In the genomic region with DNA sequence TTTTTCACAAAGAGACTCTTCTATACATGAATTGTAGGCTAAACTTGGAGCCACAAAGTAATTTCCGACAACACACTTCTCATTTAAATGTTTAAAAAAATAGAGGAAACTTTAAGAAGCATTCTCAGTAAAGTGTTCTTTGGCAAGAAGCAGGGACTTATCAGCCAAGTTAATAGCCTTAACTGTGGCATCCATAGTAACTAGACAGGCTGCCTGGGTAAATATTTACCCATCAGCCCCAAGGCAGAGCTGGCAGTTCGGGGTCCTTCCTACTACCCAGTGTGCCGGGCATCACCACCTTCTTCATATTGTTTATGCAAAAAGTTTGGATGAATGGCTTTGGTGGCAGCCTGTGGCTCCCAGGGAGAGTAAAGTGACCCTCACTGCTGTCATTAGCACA, we compare ENCODE assay signal across 14 mouse cellular contexts. TPM values are rescaled to one million over a fixed set of nuclear protein-coding genes. Genes with fewer than 3 reads are reported as not detected.
DNase-seq lines count a peak whose midpoint lies in the region; ATAC-seq and TF ChIP-seq lines count a peak whose summit lies in the region.
"Had no signal": no experiment of that assay in that cellular context is flagged by ENCODE, and none has a peak within 500 bp of the region (broad histone marks: within the 10 kb centered on the region; RNA-seq: fewer than 3 reads in every experiment).

No protein-coding gene starts in this region.

- peaks cover 5% of the 10 kb centered on the region for H3K36me3 ChIP-seq in heart, embryonic 10.5 days
- peaks cover 3 to 36% of the 10 kb centered on the region in 2 experiments; a peak in 2 of 4 replicates for H3K36me3 ChIP-seq in MEL (ENCODE audit: control insufficient read depth in 1 of 2, insufficient read depth in 2 of 2, low read length in 2 of 2)
- H3K36me3 ChIP-seq in hindbrain, embryonic 12.5 days, result 0 out of 2 replicates have a peak, but pooled peaks cover 4% of the 10 kb centered on the region
- H3K36me3 ChIP-seq: embryonic facial prominence, embryonic 12.5 days; midbrain, embryonic 12.5 days; neural tube, embryonic 15.5 days had no signal

- H3K27me3 ChIP-seq in heart, embryonic 10.5 days (ENCODE audit: insufficient read depth, poor library complexity, severe bottlenecking), result no peaks in the 10 kb centered on the region
- H3K27me3 ChIP-seq in MEL (ENCODE audit: control insufficient read depth in 1 of 2, insufficient read depth in 2 of 2, low read length in 2 of 2), result no peaks in the 10 kb centered on the region
- no peaks in the 10 kb centered on the region for H3K27me3 ChIP-seq in hindbrain, embryonic 12.5 days
- H3K27me3 ChIP-seq: embryonic facial prominence, embryonic 12.5 days; midbrain, embryonic 12.5 days; neural tube, embryonic 15.5 days had no signal

- H3K4me1 ChIP-seq in heart, embryonic 10.5 days, result peaks cover 67% of the 10 kb centered on the region
- H3K4me1 ChIP-seq in MEL (ENCODE audit: control insufficient read depth in 1 of 2, insufficient read depth in 2 of 2, low read length in 2 of 2), result peaks cover 24 to 39% of the 10 kb centered on the region in 2 experiments
- peaks cover 17% of the 10 kb centered on the region for H3K4me1 ChIP-seq in hindbrain, embryonic 12.5 days

- TF ChIP-seq CTCF in MEL (IDR thresholded peaks at IDR 0.05 in 2 of 3, conservative IDR thresholded peaks at IDR 0.05 in 1 of 3; ENCODE audit: control insufficient read depth in 1 of 3, insufficient read depth in 1 of 3, low read depth in 2 of 3, low read length in 3 of 3, poor library complexity in 1 of 3, severe bottlenecking in 1 of 3), result no peak

- H3K4me3 ChIP-seq in heart, embryonic 10.5 days, result no peak overlapping the region
- H3K4me3 ChIP-seq in MEL (ENCODE audit: control insufficient read depth in 1 of 2, insufficient read depth in 1 of 2, low read depth in 2 of 2, low read length in 2 of 2), result no peak overlapping the region
- H3K4me3 ChIP-seq in hindbrain, embryonic 12.5 days, result no peak overlapping the region
- H3K4me3 ChIP-seq: embryonic facial prominence, embryonic 12.5 days; midbrain, embryonic 12.5 days; neural tube, embryonic 15.5 days had no signal

- TF ChIP-seq RAD21 in MEL (IDR thresholded peaks at IDR 0.05; ENCODE audit: low read depth, low read length), result no peak

- H3K9ac ChIP-seq in MEL (ENCODE audit: control insufficient read depth, low read depth, low read length, poor library complexity, severe bottlenecking), result peak overlapping the region; percentile 63; the same call in 1 of the 2 replicates
- no peak overlapping the region for H3K9ac ChIP-seq in hindbrain, embryonic 12.5 days
- H3K9ac ChIP-seq: embryonic facial prominence, embryonic 12.5 days; midbrain, embryonic 12.5 days; neural tube, embryonic 15.5 days had no signal

- peaks cover 80% of the 10 kb centered on the region for H3K79me2 ChIP-seq in MEL (ENCODE audit: control insufficient read depth, insufficient read depth, low read length, poor library complexity)

- WGBS in heart, embryonic 10.5 days, result 51% methylated on average over 3 of the region's 3 CpGs
- 75% methylated on average over 3 of the region's 3 CpGs for WGBS in hindbrain, embryonic 12.5 days

- ATAC-seq in hindbrain, embryonic 12.5 days (ENCODE audit: low FRiP score), result no peak

- H3K27ac ChIP-seq in heart, embryonic 10.5 days, result peak overlapping the region; percentile 83
- peak overlapping the region; percentile 37 for H3K27ac ChIP-seq in MEL (ENCODE audit: control insufficient read depth, low read depth, low read length)
- no peak overlapping the region for H3K27ac ChIP-seq in hindbrain, embryonic 12.5 days
- H3K27ac ChIP-seq: embryonic facial prominence, embryonic 12.5 days; midbrain, embryonic 12.5 days; neural tube, embryonic 15.5 days had no signal

- no peak for DNase-seq in heart, embryonic 10.5 days (ENCODE audit: low spot score)
- no peak for DNase-seq in heart, adult 18-20 months
- DNase-seq in kidney, adult 9 months, result peak; percentile 42
- DNase-seq in kidney, postnatal 14 days, result no peak
- DNase-seq in MEL (ENCODE audit: low read depth, low spot score), result peak; percentile 43
- peak; percentile 43 to 54 for DNase-seq in kidney, postnatal 36 days
- DNase-seq in cerebellum, adult 11-12 months, result no peak
- DNase-seq: cerebellum, adult 11 months; liver; retina, postnatal 1 day had no signal

- TF ChIP-seq POLR2A in MEL (IDR thresholded peaks at IDR 0.05; ENCODE audit: control insufficient read depth in 1 of 2, insufficient read depth in 1 of 2, low read depth in 1 of 2, low read length in 2 of 2, poor library complexity in 1 of 2), result no peak

- no peaks in the 10 kb centered on the region for H3K9me3 ChIP-seq in heart, embryonic 10.5 days
- no peaks in the 10 kb centered on the region for H3K9me3 ChIP-seq in MEL (replicated peaks; ENCODE audit: insufficient read depth, low read length)
- H3K9me3 ChIP-seq in hindbrain, embryonic 12.5 days (replicated peaks), result no peaks in the 10 kb centered on the region
- H3K9me3 ChIP-seq: embryonic facial prominence, embryonic 12.5 days; midbrain, embryonic 12.5 days; neural tube, embryonic 15.5 days had no signal

- TF ChIP-seq EP300 in MEL (IDR thresholded peaks at IDR 0.05; ENCODE audit: low read depth in 1 of 2, low read length in 2 of 2), result no peak

- H3K4me2 ChIP-seq in hindbrain, embryonic 12.5 days (replicated peaks), result no peak overlapping the region
- H3K4me2 ChIP-seq: embryonic facial prominence, embryonic 12.5 days; midbrain, embryonic 12.5 days; neural tube, embryonic 15.5 days had no signal

TF ChIP-seq in MEL, 35 proteins besides CTCF, POLR2A, EP300 and RAD21:
- TF ChIP-seq GATA1 (IDR thresholded peaks at IDR 0.05; ENCODE audit: low read depth, low read length) (no peak), MYB (IDR thresholded peaks at IDR 0.05; ENCODE audit: low read depth, low read length) (no peak), TCF12 (IDR thresholded peaks at IDR 0.05; ENCODE audit: low read depth, low read length) (no peak), JUND (IDR thresholded peaks at IDR 0.05; ENCODE audit: low read depth, low read length) (no peak), ZMIZ1 (IDR thresholded peaks at IDR 0.05; ENCODE audit: low read depth, low read length) (no peak), CHD1 (IDR thresholded peaks at IDR 0.05; ENCODE audit: low read depth, low read length) (no peak), SIN3A (IDR thresholded peaks at IDR 0.05; ENCODE audit: low read length) (peak; percentile 51; the same call in 1 of the 2 replicates), ZNF384 (IDR thresholded peaks at IDR 0.05; ENCODE audit: low read depth, low read length) (peak; percentile 55; the same call in 1 of the 2 replicates), HCFC1 (IDR thresholded peaks at IDR 0.05; ENCODE audit: low read depth, low read length) (no peak), MYC (IDR thresholded peaks at IDR 0.05; ENCODE audit: low read depth, low read length) (0 out of 2 replicates have a peak, but pooled peaks have one; percentile 18), MXI1 (IDR thresholded peaks at IDR 0.05; ENCODE audit: low read depth, low read length) (0 out of 2 replicates have a peak, but pooled peaks have one; percentile 33), ZC3H11A (IDR thresholded peaks at IDR 0.05; ENCODE audit: low read depth, low read length) (no peak), TBP (IDR thresholded peaks at IDR 0.05; ENCODE audit: low read depth, low read length) (peak; percentile 81), NRF1 (IDR thresholded peaks at IDR 0.05; ENCODE audit: insufficient read depth, low read depth, low read length, poor library complexity, severe bottlenecking) (no peak)

RNA-seq across cellular contexts. Expression of a gene that starts 50.1 kb away (rescaled TPM):
- 136 and 146 TPM in 2 replicates for polyA plus RNA-seq in heart, embryonic 10.5 days (2016; fragmentation: Nextera tagmentation; extraction: Ambion mirVana)
- 10 to 100 TPM; 91.7 to 91.9 TPM for total RNA-seq in heart, adult 18-20 months (2021)
- total RNA-seq in MEL (2012; rRNA removed), result 72.0 and 78.6 TPM in 2 replicates
- 10 to 100 TPM; 93.9 to 100.0 TPM for polyA plus RNA-seq in MEL (2012; ENCODE audit: insufficient read depth in 1 of 2, insufficient read length in 2 of 2, low read depth in 1 of 2, low replicate concordance in 2 of 2, missing spikeins in 1 of 2)
- polyA plus RNA-seq in hindbrain, embryonic 12.5 days (2016; fragmentation: Nextera tagmentation; extraction: Ambion mirVana), result 153 and 163 TPM in 2 replicates

Comparison
In these comparisons a context has a peak if more than half of its experiments do, and no peak if none do; other contexts are left out.
1. DNase-seq: peak in kidney, adult 9 months (single experiment), MEL (single experiment) and kidney, postnatal 36 days (2 of 2); none in heart, embryonic 10.5 days (single experiment), heart, adult 18-20 months (0 of 2), kidney, postnatal 14 days (single experiment) and cerebellum, adult 11-12 months (single experiment).